Mouse (Mus musculus) naive thymus-derived CD4-positive, alpha-beta T cell, adult 5 months (primary cell): ENCODE results near the gene Ifitm1. TPM values are rescaled to one million over a fixed set of nuclear protein-coding genes. Genes with fewer than 3 reads are reported as not detected.

Source experiments
- polyA plus RNA-seq: library from polyadenylated mRNA; unstranded; fragments of 100-300 nt; shearing (Covaris generic); gene quantifications from one replicate; pipeline ENCODE4 v1.2.1, GENCODE M21; 2017

Gene Ifitm1
- polyA plus RNA-seq = not detected

GRCm38 (mm10) chr7:140966921-140967320 lies at the start of gene Ifitm1:
Gene Ifitm1 (plus strand): TSS chr7:140967221.

DNA sequence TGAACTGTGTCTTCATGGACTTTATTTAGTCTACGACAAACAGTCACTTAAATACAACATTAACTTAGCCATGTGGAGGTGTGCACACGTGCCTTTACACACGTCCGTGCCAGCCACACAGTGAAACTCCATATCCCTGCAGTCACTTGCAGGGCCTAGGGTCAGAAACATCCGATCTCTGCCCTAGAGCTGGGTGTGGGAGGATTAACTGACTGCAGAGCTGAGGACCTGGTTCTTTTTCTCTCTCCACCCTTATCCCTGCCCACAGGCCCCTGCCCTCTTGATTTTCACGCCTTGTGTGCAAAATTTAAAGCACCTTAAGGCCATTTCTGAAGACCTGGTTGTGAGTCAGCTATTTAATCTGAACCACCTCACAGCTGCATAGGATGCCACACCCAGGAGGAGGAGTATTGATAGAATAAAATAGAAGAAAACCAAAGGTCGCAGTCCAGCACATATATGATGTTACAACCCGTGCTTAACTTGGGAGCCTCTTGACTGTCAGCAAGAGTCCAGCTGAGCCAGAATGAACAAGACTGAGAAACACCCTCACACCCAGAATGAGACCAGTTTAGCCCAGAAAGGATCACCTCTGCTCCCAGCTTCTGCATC lies 46.5 kb upstream of the Ifitm1 start, which contains the start of gene Nlrp6:
Nlrp6 (plus strand) TSS at position 485 of the 612 bp plus-strand sequence.

DNA sequence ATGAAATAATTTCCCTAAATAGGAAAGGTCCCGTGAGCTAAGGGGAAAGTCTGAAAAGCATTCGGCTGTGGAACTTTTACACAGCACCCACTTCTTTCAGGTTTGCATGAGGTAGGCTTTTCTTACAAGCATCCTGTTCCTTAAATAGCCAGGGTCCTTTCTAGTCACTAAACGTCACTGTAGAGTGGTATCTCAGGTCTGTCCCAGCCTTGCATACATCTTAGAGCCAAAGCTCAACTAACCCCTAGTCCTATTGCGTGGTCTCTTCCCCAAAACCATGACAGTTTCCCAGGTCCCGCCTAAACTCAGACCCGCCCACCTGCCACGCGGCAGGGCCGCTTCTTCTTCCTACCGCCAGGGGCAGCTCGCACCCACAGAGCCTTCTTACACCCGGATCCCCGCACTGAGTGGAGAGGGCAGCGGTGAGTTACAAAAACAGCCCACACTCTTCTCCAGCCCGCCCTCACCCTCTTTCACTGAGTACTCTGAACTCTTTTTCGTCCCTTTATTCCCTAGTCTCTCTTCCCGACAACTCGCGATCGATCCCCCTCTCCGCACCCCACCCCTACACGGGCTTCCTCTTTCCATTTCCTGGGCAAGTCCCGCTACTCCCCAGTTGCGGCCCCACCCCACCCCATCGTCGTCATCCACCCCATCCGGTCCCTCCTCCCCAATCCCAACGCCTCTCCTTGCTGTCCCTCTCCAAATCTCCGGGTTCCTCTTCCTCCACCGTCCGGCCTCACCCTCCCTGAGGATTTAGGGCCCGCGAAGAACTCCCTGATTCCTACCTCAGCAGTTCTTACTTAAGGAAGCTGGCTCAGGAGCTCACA lies 25.6 kb upstream of the Ifitm1 start, which contains the start of gene Pgghg:
Pgghg (plus strand) TSS at position 170 of the 830 bp plus-strand sequence.

DNA sequence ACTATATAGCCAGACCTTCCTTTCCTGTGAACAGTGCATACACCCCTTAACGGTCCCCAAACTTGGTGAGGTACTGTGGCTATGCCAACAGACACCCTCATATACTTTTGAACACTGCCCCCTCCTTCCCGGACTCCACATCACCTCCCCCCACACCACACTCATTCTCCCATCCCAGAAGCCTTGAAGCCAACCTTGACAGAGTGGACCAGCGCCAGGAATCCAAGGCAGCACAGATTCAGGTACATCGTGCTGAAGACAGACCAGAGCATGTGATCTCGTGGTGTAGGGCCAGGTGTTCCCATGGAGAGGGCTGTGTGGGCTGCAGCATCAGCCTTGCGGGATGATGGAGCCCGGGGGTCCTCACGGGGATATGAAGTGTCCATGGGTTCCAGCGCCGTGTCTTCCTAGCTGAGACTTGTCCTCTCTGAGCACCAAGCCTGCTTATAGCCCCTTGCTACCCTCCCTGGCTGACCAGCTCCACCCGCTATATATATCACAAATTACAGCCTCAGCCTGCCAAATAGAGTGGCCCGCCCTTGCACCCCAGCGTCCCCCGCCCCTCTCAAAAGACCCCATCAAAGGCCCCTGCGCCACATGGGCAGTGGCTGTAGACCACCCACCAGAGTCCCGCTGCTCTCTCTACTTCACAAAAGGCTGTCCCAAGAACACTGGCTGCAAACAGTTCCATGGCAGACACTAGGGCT lies 17.0 kb upstream of the Ifitm1 start, which contains the start of gene Ifitm5:
Ifitm5 (minus strand) TSS at position 468 of the 707 bp plus-strand sequence.

DNA sequence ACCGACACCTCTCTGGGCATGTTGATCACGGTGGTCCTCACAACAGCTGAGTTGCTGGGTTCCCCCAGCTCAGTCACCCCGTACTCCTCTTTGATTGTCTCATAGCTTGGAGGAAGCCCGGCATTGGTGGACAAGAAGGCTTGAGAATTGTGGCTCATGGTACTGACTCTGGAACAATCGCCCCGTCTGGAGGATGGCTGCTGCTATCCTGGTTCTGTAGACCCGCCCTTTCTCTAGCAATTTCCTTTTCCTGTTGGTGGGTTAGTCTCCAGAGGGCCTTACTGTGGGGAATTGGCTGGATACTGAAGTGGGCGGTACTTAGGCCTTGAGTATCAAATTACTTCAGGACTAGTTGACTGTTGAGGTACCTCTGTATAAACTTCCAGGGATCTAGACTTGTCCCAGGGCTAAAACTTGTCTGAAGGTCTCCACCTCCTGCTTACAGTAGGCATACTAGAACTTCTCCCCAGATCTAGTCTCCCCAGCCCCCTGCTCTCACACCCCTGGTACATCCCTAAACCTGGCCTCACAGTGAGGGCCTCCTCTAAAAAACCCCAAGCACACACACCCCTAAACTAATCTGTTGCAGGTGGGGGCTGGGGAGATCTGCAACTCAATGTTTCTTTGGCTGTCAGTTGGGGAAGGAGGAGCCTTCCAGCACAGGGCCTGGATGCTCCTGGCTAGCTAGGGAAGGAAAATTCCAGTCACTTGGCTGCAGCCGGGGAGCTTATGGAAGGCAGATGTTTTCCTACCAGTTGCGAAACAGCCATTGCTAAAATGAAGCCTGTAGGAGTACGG lies 11.1 kb upstream of the Ifitm1 start, which contains the start of the genes Gm45717 and Ifitm2:
Gm45717 (minus strand) TSS at position 180 of the 798 bp plus-strand sequence.
Ifitm2 (minus strand) TSS at position 230 of the 798 bp plus-strand sequence.

DNA sequence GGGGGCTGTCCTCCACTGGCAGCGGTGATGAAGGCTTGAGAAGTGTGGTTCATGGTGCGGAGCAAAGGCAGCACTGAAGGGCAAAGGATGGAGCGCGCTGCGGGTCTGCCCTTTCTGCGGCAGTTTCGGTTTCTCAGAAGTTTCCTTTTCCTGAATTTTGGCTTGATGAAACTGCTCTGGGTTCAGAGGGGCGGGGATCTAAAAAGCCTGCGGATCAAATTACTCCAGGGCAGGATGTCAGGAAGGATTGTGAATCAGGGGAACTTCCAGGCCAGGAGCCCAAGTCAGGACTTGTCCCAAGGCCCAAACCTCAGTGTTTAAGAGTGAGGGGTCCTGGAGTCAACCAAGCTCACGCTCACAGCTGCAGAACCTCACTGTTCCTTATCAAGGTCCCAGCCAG lies 43.6 kb downstream of the Ifitm1 start, which contains the start of gene Ifitm3:
Ifitm3 (minus strand) TSS at position 178 of the 400 bp plus-strand sequence.

GRCm38 (mm10) chr7:141017824-141018223 lies 50.8 kb downstream of the Ifitm1 start, which contains the start of gene Ifitm6:
Gene Ifitm6 (minus strand): TSS chr7:141017924.

Other genes starting within 250 kb of the Ifitm1 start
- gene Cyp2e1, start 203.5 kb upstream of the Ifitm1 start, polyA plus RNA-seq = not detected
- 0.47 TPM for gene Syce1, start 179.4 kb upstream of the Ifitm1 start, polyA plus RNA-seq
- 0.11 TPM for gene Zfp941, start 145.0 kb upstream of the Ifitm1 start, polyA plus RNA-seq
- not detected for gene Urah, start 132.2 kb upstream of the Ifitm1 start, polyA plus RNA-seq
- gene Scgb1c1, start 121.7 kb upstream of the Ifitm1 start, polyA plus RNA-seq = not detected
- not detected for gene Odf3, start 119.4 kb upstream of the Ifitm1 start, polyA plus RNA-seq
- gene Gm45785, start 110.9 kb upstream of the Ifitm1 start, polyA plus RNA-seq = not detected
- gene Ric8a, start 110.3 kb upstream of the Ifitm1 start, polyA plus RNA-seq = 93.6 TPM
- gene Bet1l, start 109.6 kb upstream of the Ifitm1 start, polyA plus RNA-seq = 48.0 TPM
- 144 TPM for gene Psmd13, start 85.3 kb upstream of the Ifitm1 start, polyA plus RNA-seq
- gene Sirt3, start 84.9 kb upstream of the Ifitm1 start, polyA plus RNA-seq = 6.2 TPM
- not detected for gene Cox8b, start 66.8 kb upstream of the Ifitm1 start, polyA plus RNA-seq
- not detected for gene Nlrp6, start 46.3 kb upstream of the Ifitm1 start, polyA plus RNA-seq
- gene Pgghg, start 25.8 kb upstream of the Ifitm1 start, polyA plus RNA-seq = 11.9 TPM
- not detected for gene Ifitm5, start 16.9 kb upstream of the Ifitm1 start, polyA plus RNA-seq
- gene Gm45717, start 11.3 kb upstream of the Ifitm1 start, polyA plus RNA-seq = not detected
- not detected for gene Ifitm2, start 11.2 kb upstream of the Ifitm1 start, polyA plus RNA-seq
- not detected for gene Ifitm3, start 43.5 kb downstream of the Ifitm1 start, polyA plus RNA-seq
- gene Ifitm6, start 50.7 kb downstream of the Ifitm1 start, polyA plus RNA-seq = not detected
- not detected for gene Gm17387, start 61.9 kb downstream of the Ifitm1 start, polyA plus RNA-seq
- 0.85 TPM for gene B4galnt4, start 93.9 kb downstream of the Ifitm1 start, polyA plus RNA-seq
- gene Pkp3, start 111.0 kb downstream of the Ifitm1 start, polyA plus RNA-seq = 95.4 TPM
- gene Sigirr, start 133.4 kb downstream of the Ifitm1 start, polyA plus RNA-seq = 73.6 TPM
- not detected for gene Ano9, start 150.6 kb downstream of the Ifitm1 start, polyA plus RNA-seq
- 8.6 TPM for gene Ptdss2, start 155.2 kb downstream of the Ifitm1 start, polyA plus RNA-seq
- 49.7 TPM for gene Rnh1, start 205.6 kb downstream of the Ifitm1 start, polyA plus RNA-seq
- 25.1 TPM for gene Hras, start 226.8 kb downstream of the Ifitm1 start, polyA plus RNA-seq
- gene Lrrc56, start 226.9 kb downstream of the Ifitm1 start, polyA plus RNA-seq = 2.3 TPM
- gene Lmntd2, start 246.9 kb downstream of the Ifitm1 start, polyA plus RNA-seq = 6.6 TPM
- 10.0 TPM for gene Rassf7, start 248.6 kb downstream of the Ifitm1 start, polyA plus RNA-seq